Mouse (Mus musculus): ENCODE data around the gene Rab34. TPM values are rescaled to one million over a fixed set of nuclear protein-coding genes. Genes with fewer than 3 reads are reported as not detected.

Rab34 gene
- polyA plus RNA-seq, 1 experiment from 2014 or later: 53.2 TPM

DNA sequence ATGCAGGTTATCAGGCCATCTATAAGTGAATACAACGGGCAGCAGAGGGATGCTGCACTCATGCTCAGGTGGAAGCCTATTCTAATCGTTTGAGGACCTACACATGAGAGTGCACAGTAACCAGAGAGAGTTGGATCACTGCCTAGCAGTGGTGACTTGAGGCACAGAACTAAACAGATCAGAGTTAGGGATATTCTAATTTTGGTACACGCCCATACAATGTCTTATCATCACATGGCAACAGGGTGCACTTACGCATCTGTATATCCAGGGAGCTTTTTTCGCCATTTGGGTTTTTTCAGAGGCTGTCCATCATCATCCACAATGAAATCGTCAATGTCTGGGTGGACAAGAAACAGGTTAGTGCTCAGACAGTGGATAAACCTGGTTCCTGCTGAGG, 43.3 kb downstream of the Rab34 start:
- ATAC-seq (ENCODE audit: low FRiP score) (no peak), DNase-seq (ENCODE audit: low spot score) (no peak)
- 96% methylated on average over 6 of the region's 6 CpGs for WGBS
- Histone ChIP-seq H3K27me3 (ENCODE audit: control insufficient read depth, insufficient read depth, low read length) (no peaks in the 10 kb centered on the region), H3K4me2 (replicated peaks) (no peak overlapping the region), H3K4me3 (replicated peaks; ENCODE audit: low read length) (no peak overlapping the region), H3K9me3 (ENCODE audit: control insufficient read depth, low read length) (no peaks in the 10 kb centered on the region), H3K4me1 (replicated peaks; ENCODE audit: control insufficient read depth, insufficient read depth, low read length) (no peaks in the 10 kb centered on the region), H3K9ac (no peak overlapping the region), H3K27ac (no peak overlapping the region), H3K36me3 (replicated peaks; ENCODE audit: control insufficient read depth, insufficient read depth) (peaks cover 93% of the 10 kb centered on the region)

DNA sequence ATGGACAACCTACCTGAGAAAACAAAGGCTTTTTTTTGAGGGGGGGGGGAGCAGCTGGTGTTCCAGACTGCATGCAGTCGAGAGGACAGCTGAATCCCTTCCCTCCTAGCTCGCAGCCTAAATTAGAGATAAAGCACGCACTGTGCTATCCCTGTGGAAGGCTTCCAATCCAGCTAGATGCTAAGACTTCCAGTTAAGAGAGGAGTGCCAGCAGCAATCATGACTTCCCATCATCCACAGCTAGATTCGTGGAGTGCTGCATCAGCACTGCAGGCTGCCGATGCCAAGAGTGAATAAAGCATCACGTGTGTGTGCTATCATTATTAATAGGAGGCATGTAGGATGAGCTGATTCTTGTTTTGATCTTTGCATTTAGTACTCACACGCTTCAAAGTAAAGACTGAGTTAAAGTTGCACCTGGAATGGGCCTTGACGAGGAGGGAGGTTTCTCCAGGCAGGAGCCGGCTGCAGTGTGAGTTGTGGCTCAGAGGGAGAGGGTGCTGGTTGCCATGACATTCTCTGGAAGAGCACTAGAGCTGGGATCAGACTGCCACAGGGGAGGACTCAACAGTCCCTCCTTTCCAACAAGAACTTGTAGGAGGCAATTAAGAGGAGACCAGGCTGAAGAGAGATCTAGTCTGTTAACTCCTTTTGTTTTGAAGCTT, 52.1 kb downstream of the Rab34 start:
- Histone ChIP-seq H3K36me3 (replicated peaks; ENCODE audit: control insufficient read depth, insufficient read depth) (peaks cover 22% of the 10 kb centered on the region), H3K4me3 (replicated peaks; ENCODE audit: low read length) (no peak overlapping the region), H3K9ac (no peak overlapping the region), H3K27ac (no peak overlapping the region), H3K27me3 (ENCODE audit: control insufficient read depth, insufficient read depth, low read length) (no peaks in the 10 kb centered on the region), H3K4me2 (replicated peaks) (no peak overlapping the region), H3K9me3 (ENCODE audit: control insufficient read depth, low read length) (no peaks in the 10 kb centered on the region), H3K4me1 (replicated peaks; ENCODE audit: control insufficient read depth, insufficient read depth, low read length) (peaks cover 10% of the 10 kb centered on the region)
- DNase-seq (ENCODE audit: low spot score) (no peak), ATAC-seq (ENCODE audit: low FRiP score) (no peak)
- 84% methylated on average over 9 of the region's 9 CpGs for WGBS

Small RNAs within 50 kb of the gene (microRNA-seq; reads per million reads assigned to microRNA genes)
- not detected for gene Mir7653

Other genes with a start within 250 kb of the Rab34 start
- gene Phf12, start 205.7 kb upstream of the Rab34 start, polyA plus RNA-seq (2014; fragmentation: Nextera tagmentation; extraction: Ambion mirVana): 14.2 and 15.4 TPM in 2 replicates
- gene Dhrs13, start 156.2 kb upstream of the Rab34 start, polyA plus RNA-seq (2014; fragmentation: Nextera tagmentation; extraction: Ambion mirVana): 58.8 and 59.8 TPM in 2 replicates
- gene Flot2, start 150.5 kb upstream of the Rab34 start, polyA plus RNA-seq (2014; fragmentation: Nextera tagmentation; extraction: Ambion mirVana): 92.4 and 98.4 TPM in 2 replicates
- gene Eral1, start 108.0 kb upstream of the Rab34 start, polyA plus RNA-seq (2014; fragmentation: Nextera tagmentation; extraction: Ambion mirVana): 30.3 and 32.6 TPM in 2 replicates
- gene Fam222b, start 93.8 kb upstream of the Rab34 start, polyA plus RNA-seq (2014; fragmentation: Nextera tagmentation; extraction: Ambion mirVana): 28.7 and 31.0 TPM in 2 replicates
- 57.2 and 63.5 TPM in 2 replicates for gene Traf4, start 22.8 kb upstream of the Rab34 start, polyA plus RNA-seq (2014; fragmentation: Nextera tagmentation; extraction: Ambion mirVana)
- 4.6 and 6.0 TPM in 2 replicates for gene Nek8, start 11.8 kb upstream of the Rab34 start, polyA plus RNA-seq (2014; fragmentation: Nextera tagmentation; extraction: Ambion mirVana)
- 13.4 and 16.6 TPM in 2 replicates for gene Tlcd1, start 11.7 kb upstream of the Rab34 start, polyA plus RNA-seq (2014; fragmentation: Nextera tagmentation; extraction: Ambion mirVana)
- gene Rpl23a, start 4.8 kb upstream of the Rab34 start, polyA plus RNA-seq (2014; fragmentation: Nextera tagmentation; extraction: Ambion mirVana): 880 and 1,029 TPM in 2 replicates
- 1.4 and 2.9 TPM in 2 replicates for gene Proca1, start 5.0 kb downstream of the Rab34 start, polyA plus RNA-seq (2014; fragmentation: Nextera tagmentation; extraction: Ambion mirVana)
- 94.5 and 103 TPM in 2 replicates for gene Sdf2, start 57.3 kb downstream of the Rab34 start, polyA plus RNA-seq (2014; fragmentation: Nextera tagmentation; extraction: Ambion mirVana)
- 24.4 and 25.3 TPM in 2 replicates for gene Supt6, start 57.6 kb downstream of the Rab34 start, polyA plus RNA-seq (2014; fragmentation: Nextera tagmentation; extraction: Ambion mirVana)
- 64.2 and 67.2 TPM in 2 replicates for gene 2610507B11Rik, start 73.3 kb downstream of the Rab34 start, polyA plus RNA-seq (2014; fragmentation: Nextera tagmentation; extraction: Ambion mirVana)
- 0.16 and 0.35 TPM in 2 replicates for gene BC030499, start 102.4 kb downstream of the Rab34 start, polyA plus RNA-seq (2014; fragmentation: Nextera tagmentation; extraction: Ambion mirVana)
- gene Spag5, start 113.1 kb downstream of the Rab34 start, polyA plus RNA-seq (2014; fragmentation: Nextera tagmentation; extraction: Ambion mirVana): 5.6 and 9.2 TPM in 2 replicates
- gene Aldoc, start 134.5 kb downstream of the Rab34 start, polyA plus RNA-seq (2014; fragmentation: Nextera tagmentation; extraction: Ambion mirVana): 278 and 292 TPM in 2 replicates
- gene Pigs, start 140.0 kb downstream of the Rab34 start, polyA plus RNA-seq (2014; fragmentation: Nextera tagmentation; extraction: Ambion mirVana): 76.4 and 76.5 TPM in 2 replicates
- gene Unc119, start 155.1 kb downstream of the Rab34 start, polyA plus RNA-seq (2014; fragmentation: Nextera tagmentation; extraction: Ambion mirVana): 82.6 and 95.8 TPM in 2 replicates
- not detected in 2 replicates for gene Foxn1, start 198.1 kb downstream of the Rab34 start, polyA plus RNA-seq (2014; fragmentation: Nextera tagmentation; extraction: Ambion mirVana)
- gene Slc13a2, start 233.8 kb downstream of the Rab34 start, polyA plus RNA-seq (2014; fragmentation: Nextera tagmentation; extraction: Ambion mirVana): not detected in 2 replicates